Mouse (Mus musculus) left cerebral cortex, postnatal 14 days (tissue): Measurements from ENCODE around the gene Rbm10. TPM values are rescaled to one million over a fixed set of nuclear protein-coding genes. Genes with fewer than 3 reads are reported as not detected.

Source experiments
- DNase-seq, 2 experiments: peaks; one replicate each; pipeline ENCODE4 v3.0.0; 2021 to 2022; ENCODE audit warnings: low spot score in 2 of 2, mixed read lengths in 1 of 2
- intact Hi-C: fragments of 180-260 bp; cut with DNase I; formaldehyde crosslinking; loops from one replicate; pipeline ENCODE4 v1.15.1; 2025
- total RNA-seq, 2 experiments: library from RNA; stranded (reverse); gene quantifications; 2 replicates each; pipeline ENCODE4 v1.2.3; 2021

Gene Rbm10
- total RNA-seq, 2 experiments from 2014 or later = 40.6 to 42.5 TPM

DNA sequence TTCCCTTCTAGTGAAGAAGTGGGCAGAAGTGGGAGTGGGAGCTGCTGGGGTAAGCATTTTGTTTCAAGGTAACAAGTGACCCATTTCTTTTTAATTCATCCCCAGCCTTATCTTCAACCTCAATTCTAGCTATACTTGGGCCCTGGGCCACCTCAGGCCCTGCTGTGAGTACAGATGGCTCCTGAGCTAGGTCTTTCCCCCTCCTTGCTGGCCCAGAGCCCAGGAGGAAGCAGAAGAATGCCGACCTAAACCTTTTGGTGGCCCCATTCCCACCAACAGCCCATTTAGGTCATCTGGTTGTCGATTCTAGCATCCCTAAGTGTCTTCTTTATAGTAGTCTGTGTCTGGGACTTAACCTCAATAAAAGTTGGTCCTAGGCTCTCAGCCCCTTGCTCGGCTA, 74.3 kb downstream of the Rbm10 start:
- DNase-seq = no peak

DNA sequence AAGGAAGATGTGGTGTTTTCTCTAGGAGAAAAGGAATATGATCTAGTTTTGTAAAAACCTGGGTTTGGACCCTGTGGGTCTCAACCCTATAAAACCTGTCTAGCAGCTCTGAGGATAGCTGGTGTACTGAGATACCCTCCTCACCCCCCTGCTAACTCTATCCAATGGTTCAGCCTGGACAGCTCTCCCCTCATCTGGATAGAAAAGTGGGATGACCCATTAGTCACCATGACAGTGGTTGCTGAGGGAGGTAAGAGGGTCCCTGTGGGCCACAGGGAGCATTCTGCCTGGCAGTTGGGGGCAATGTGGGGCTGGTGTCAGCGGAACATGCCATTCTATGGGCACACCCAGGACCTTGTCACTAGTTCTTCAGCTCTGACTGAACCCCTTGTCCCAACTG, 75.3 kb downstream of the Rbm10 start:
- DNase-seq = no peak

More for the DNA sequence above, 74.3 kb downstream of the Rbm10 start:
- intact Hi-C loops = no loop called here

DNA sequence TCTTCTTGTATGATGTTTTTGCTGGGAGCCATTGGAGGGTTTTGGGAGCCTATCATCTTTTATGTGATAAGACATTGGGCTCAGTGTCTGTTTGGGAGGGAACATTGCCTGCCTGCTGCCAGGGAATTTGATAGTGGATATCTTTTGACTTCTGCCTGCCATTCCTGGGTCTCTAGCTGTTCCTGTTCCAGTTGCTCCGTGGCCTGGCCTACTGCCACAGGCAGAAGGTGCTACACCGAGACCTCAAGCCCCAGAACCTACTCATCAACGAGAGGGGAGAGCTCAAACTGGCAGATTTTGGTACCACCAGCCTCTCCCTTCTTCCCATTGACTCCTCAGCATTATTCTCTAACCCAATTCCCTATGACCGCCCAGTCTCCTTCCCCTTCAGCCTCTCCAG, 78.5 kb downstream of the Rbm10 start:
- no peak for DNase-seq
- intact Hi-C loops = no loop called here

More for the DNA sequence above, 75.3 kb downstream of the Rbm10 start:
- intact Hi-C loops = no loop called here

Other genes with a start within 250 kb of the Rbm10 start
- gene Jade3, start 191.8 kb upstream of the Rbm10 start, total RNA-seq = 1 to 10 TPM; 5.8 to 6.4 TPM
- gene Rgn, start 67.7 kb upstream of the Rbm10 start, total RNA-seq = under 1 TPM in 1 of 2 experiments, not detected in 1; 0.21 TPM
- gene Ndufb11, start 116 bp downstream of the Rbm10 start, total RNA-seq = 100 to 1,000 TPM; 160 to 175 TPM
- gene Uba1, start 40.8 kb downstream of the Rbm10 start, total RNA-seq = 100 to 1,000 TPM; 390 to 391 TPM
- 100 to 1,000 TPM; 321 to 335 TPM for gene Cdk16, start 70.5 kb downstream of the Rbm10 start, total RNA-seq
- 10 to 100 TPM; 90.5 to 91.9 TPM for gene Usp11, start 86.4 kb downstream of the Rbm10 start, total RNA-seq
- gene Araf, start 180.3 kb downstream of the Rbm10 start, total RNA-seq = 100 to 1,000 TPM; 198 to 205 TPM